Mouse (Mus musculus): ENCODE results near the gene Agap2.

DNA sequence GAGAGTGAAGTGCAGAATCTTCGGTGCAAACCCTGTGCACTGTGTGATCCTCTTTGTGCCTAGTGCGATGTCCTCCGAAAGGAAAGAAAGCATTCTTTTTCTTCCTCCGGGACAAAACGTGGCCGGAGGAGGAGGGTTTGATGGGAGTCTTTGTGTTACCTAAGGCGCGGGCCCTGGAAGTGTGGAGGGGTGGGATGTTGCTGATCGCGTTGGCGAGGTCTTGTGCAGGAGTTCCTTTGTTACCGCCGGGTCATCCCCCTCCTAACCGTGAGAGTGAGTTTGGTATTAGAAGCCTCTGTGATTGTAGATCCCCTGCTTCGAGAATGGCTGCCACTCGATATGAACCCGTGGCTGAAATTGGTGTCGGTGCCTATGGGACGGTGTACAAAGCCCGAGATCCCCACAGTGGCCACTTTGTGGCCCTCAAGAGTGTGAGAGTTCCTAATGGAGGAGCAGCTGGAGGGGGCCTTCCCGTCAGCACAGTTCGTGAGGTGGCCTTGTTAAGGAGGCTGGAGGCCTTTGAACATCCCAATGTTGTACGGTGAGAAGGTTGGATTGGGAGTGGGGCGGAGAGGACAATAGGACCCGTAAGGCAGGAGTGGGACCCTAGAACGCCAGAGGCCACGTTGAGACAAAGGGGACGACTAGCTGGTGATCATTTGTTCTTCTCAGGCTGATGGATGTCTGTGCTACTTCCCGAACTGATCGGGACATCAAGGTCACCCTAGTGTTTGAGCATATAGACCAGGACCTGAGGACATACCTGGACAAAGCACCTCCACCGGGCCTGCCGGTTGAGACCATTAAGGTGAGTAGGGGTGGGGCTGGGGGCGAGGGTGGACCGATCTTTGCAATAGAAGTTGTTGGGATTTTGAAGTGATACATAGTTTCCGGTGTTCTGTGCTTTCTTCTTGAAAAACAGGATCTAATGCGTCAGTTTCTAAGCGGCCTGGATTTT is 10.9 kb upstream of the Agap2 start:
- TF ChIP-seq POLR2A (IDR thresholded peaks at IDR 0.05; ENCODE audit: borderline replicate concordance, low read depth, low read length) (no peak), CTCF (IDR thresholded peaks at IDR 0.05; ENCODE audit: low read depth, low read length) (no peak)

Data from bone marrow macrophage, adult 2 months (primary cell).